Mouse (Mus musculus) ES-CJ7 (cell line): ENCODE measurements around the gene Vmn1r10.

Experiments
- DNase-seq: peaks from one replicate; pipeline ENCODE4 v3.0.0; 2011; ENCODE audit warnings: low read depth, low spot score

The Vmn1r10 gene

DNA sequence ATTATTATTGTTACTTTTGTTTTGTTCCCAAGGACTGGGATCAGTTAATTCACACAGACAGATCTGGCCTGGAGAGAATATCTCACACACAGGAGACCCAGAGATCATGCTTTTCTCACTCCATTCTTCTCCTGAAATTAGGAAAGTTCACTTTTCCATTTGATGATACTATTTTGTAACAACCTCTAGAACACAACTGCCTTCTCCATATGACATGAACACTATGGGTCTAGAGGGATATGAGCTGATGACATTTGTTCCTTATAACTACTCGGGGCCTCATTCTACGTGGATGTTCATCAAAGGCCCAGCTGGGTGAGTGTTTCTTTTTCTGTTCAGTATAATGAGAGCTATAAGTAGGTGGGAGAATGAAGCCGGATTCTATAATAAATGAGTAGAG is at the start of gene Vmn1r10:
Gene Vmn1r10 (plus strand): TSS at position 301 of the 400 bp plus-strand sequence.
- no peak for DNase-seq

DNA sequence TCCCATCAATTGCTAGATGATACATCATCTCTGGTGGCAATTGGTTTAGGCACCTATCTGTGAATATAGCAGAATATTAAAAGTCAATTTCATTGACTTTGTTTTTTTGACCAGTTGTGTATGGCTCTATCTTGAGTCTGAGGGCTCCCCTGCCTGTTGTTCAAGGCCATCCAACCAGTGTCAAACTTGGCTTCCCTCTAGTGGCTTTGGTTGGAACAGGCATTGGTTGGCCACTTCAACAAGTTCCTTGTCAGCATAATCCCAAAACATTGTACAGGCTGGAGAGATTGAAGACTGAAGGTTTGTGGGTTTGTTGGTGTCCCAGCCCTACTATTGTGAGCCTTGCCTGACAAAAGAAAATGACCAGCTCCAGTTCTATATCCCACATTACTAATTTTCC is 45.5 kb upstream of the Vmn1r10 start:
- peak; percentile 46 for DNase-seq

DNA sequence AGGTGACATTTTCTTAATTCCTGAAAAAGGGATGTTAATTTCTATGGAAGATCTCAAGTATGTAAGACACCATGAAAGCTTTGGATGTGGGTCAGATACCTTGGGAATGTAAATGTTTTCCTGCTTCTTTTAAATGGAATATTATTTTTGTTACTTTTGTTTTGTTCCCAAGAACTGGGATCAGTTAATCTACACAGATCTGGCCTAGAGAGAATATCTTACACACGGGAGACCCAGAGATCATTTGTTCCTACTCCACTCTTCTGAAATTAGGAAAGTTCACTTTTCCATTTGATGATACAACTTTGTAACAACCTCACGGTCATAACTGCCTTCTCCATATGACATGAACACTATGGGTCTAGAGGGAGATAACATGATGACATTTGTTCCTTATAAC is 42.8 kb upstream of the Vmn1r10 start, which contains the start of gene Vmn1r9:
Gene Vmn1r9 (plus strand): TSS at position 301 of the 400 bp plus-strand sequence.
- DNase-seq: no peak

DNA sequence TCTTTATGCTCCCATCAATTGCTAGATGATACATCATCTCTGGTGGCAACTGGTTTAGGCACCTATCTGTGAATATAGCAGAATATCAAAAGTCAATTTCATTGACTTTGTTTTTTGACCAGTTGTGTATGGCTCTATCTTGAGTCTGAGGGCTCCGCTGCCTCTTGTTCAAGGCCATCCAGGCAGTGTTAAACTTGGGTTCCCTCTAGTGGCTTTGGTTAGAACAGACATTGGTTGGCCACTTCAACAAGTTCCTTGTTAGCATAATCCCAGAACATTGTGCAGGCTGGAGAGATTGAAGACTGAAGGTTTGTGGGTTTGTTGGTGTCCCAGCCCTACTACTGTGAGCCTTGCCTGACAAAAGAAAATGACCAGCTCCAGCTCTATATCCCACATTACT is 2.9 kb upstream of the Vmn1r10 start:
- peak; percentile 33 for DNase-seq

DNA sequence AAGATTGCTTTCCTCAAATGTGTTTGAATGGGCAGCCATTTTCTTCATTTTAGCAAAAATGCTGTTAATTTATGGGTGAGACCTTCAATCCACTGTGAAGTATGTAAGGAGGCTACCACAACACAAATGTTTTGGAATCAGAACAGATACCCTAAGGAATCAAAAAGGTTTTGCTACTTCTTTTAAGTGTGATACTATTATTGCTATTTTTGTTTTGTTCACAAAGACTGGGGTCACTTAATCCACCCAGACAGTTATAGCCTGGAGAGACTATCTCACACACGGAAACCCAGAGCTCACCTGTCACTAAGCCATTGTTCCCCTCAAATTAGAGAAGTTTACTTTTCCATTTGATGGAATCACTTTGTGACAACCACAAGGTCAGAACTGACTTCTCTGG is 23.9 kb downstream of the Vmn1r10 start, which contains the start of gene Vmn1r11:
Gene Vmn1r11 (plus strand): TSS at position 301 of the 400 bp plus-strand sequence.
- no peak for DNase-seq

DNA sequence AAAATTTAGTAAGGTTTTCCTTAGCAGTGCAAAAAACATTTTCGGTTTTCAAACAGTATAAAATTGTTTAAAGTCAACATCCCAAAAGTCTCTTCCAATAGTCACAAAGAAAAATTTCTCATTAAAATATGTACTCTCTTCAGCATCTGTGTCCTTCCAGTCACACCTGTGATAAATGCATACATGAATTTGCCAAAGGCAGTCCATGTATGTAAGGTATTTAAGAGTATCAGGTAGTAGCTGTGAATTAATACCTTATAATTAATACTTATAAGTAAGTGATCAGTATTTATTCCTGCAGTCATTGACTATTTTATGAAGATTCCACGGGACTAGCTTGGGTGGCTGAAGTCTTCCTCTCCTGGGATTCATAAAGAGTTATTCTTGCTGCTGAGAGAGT is 47.4 kb downstream of the Vmn1r10 start, which contains the start of gene Vmn1r12:
Gene Vmn1r12 (plus strand): TSS at position 301 of the 400 bp plus-strand sequence.
- DNase-seq: no peak
